Comparison of ENCODE assay signal across 8 mouse cellular contexts in genomic region chr4:118428531-118429214, GRCm38 (mm10). TPM values are rescaled to one million over a fixed set of nuclear protein-coding genes. Genes with fewer than 3 reads are reported as not detected.
A peak's percentile ranks its signal among the peaks of the same experiment; 100 is the strongest.
DNase-seq lines count a peak whose midpoint lies in the region; ATAC-seq and TF ChIP-seq lines count a peak whose summit lies in the region.

No protein-coding gene starts in this region.

- peak overlapping the region; percentile 70 for H3K9ac ChIP-seq in embryonic facial prominence, embryonic 11.5 days (replicated peaks; ENCODE audit: low read length)
- H3K9ac ChIP-seq in midbrain, embryonic 15.5 days: peak overlapping the region; percentile 65

- H3K4me1 ChIP-seq in embryonic facial prominence, embryonic 11.5 days (ENCODE audit: control insufficient read depth, insufficient read depth, low read length): no peaks in the 10 kb centered on the region
- H3K4me1 ChIP-seq in midbrain, embryonic 15.5 days: peaks cover 18% of the 10 kb centered on the region

- H3K36me3 ChIP-seq in embryonic facial prominence, embryonic 11.5 days (replicated peaks; ENCODE audit: control insufficient read depth, insufficient read depth, low read depth, low read length): peaks cover 6% of the 10 kb centered on the region; the same call in 1 of the 2 replicates
- H3K36me3 ChIP-seq in midbrain, embryonic 15.5 days (replicated peaks): 0 out of 2 replicates have a peak, but pooled peaks cover 4% of the 10 kb centered on the region

- ATAC-seq in embryonic facial prominence, embryonic 11.5 days (replicated peaks; ENCODE audit: insufficient number of reproducible peaks, low FRiP score, low TSS enrichment, low read depth): 0 out of 2 replicates have a peak, but pooled peaks have one; percentile 5
- peak; percentile 21 to 23; a peak in 1 of 4 replicates for ATAC-seq in hematopoietic stem cell, adult 5-6 weeks (replicated peaks in 1 of 2; ENCODE audit: insufficient read depth in 1 of 2, low FRiP score in 2 of 2, low TSS enrichment in 1 of 2, low read depth in 1 of 2, poor library complexity in 2 of 2, severe bottlenecking in 2 of 2)
- ATAC-seq in midbrain, embryonic 15.5 days (replicated peaks): peak; percentile 34

- DNase-seq in layer of hippocampus, adult 2 months (ENCODE audit: low spot score in 2 of 2): no peak
- no peak for DNase-seq in layer of hippocampus, adult 11-12 months (ENCODE audit: low spot score)
- DNase-seq in embryonic facial prominence, embryonic 11.5 days (ENCODE audit: low spot score): no peak
- peak; percentile 57 for DNase-seq in liver
- DNase-seq in frontal cortex, postnatal 10 days (ENCODE audit: low spot score in 2 of 2): no peak
- DNase-seq in cerebellum, postnatal 10 days: no peak

- no peaks in the 10 kb centered on the region for H3K9me3 ChIP-seq in embryonic facial prominence, embryonic 11.5 days (replicated peaks; ENCODE audit: control insufficient read depth, low read length)
- H3K9me3 ChIP-seq in midbrain, embryonic 15.5 days: no peaks in the 10 kb centered on the region

- peak overlapping the region; percentile 86 for H3K4me2 ChIP-seq in embryonic facial prominence, embryonic 11.5 days (ENCODE audit: low read depth, low read length)
- H3K4me2 ChIP-seq in midbrain, embryonic 15.5 days: peak overlapping the region; percentile 68

- peak overlapping the region; percentile 90 for H3K27ac ChIP-seq in layer of hippocampus, adult 2 months
- no peak overlapping the region for H3K27ac ChIP-seq in embryonic facial prominence, embryonic 11.5 days (replicated peaks; ENCODE audit: low read depth, low read length)
- peak overlapping the region; percentile 62; the same call in 1 of the 2 replicates for H3K27ac ChIP-seq in midbrain, embryonic 15.5 days

- H3K27me3 ChIP-seq in embryonic facial prominence, embryonic 11.5 days (ENCODE audit: control insufficient read depth, insufficient read depth, low read length): no peaks in the 10 kb centered on the region
- H3K27me3 ChIP-seq in midbrain, embryonic 15.5 days (replicated peaks): no peaks in the 10 kb centered on the region

- TF ChIP-seq CTCF in layer of hippocampus, adult 2 months (conservative IDR thresholded peaks at IDR 0.05): no peak

- peak overlapping the region; percentile 64 for H3K4me3 ChIP-seq in layer of hippocampus, adult 2 months
- peak overlapping the region; percentile 66 for H3K4me3 ChIP-seq in embryonic facial prominence, embryonic 11.5 days (ENCODE audit: low read depth, low read length)
- H3K4me3 ChIP-seq in midbrain, embryonic 15.5 days: peak overlapping the region; percentile 43

- 49% methylated on average over 15 of the region's 15 CpGs for WGBS in embryonic facial prominence, embryonic 11.5 days
- WGBS in midbrain, embryonic 15.5 days: 53% methylated on average over 15 of the region's 15 CpGs

RNA-seq across cellular contexts. Expression of gene Elovl1, which starts 0.8 kb away (rescaled TPM):
- total RNA-seq in layer of hippocampus, adult 2 months (2021): 10 to 100 TPM; 20.8 to 22.9 TPM
- polyA plus RNA-seq in embryonic facial prominence, embryonic 11.5 days (2014; fragmentation: Nextera tagmentation; extraction: Ambion mirVana): 38.6 and 43.5 TPM in 2 replicates
- total RNA-seq in hematopoietic stem cell, adult 5-6 weeks (2017): 35.4 and 39.4 TPM in 2 replicates
- polyA plus RNA-seq in midbrain, embryonic 15.5 days (2015; fragmentation: Nextera tagmentation; extraction: Ambion mirVana): 30.7 and 31.4 TPM in 2 replicates

RNA-seq across cellular contexts. Expression of gene Cdc20, which starts 8.5 kb away (rescaled TPM):
- 1 to 10 TPM; 1.1 to 1.3 TPM for total RNA-seq in layer of hippocampus, adult 2 months (2021)
- 298 and 317 TPM in 2 replicates for polyA plus RNA-seq in embryonic facial prominence, embryonic 11.5 days (2014; fragmentation: Nextera tagmentation; extraction: Ambion mirVana)
- total RNA-seq in hematopoietic stem cell, adult 5-6 weeks (2017): 61.3 and 63.3 TPM in 2 replicates
- polyA plus RNA-seq in midbrain, embryonic 15.5 days (2015; fragmentation: Nextera tagmentation; extraction: Ambion mirVana): 35.5 and 48.3 TPM in 2 replicates

RNA-seq across cellular contexts. Expression of gene Med8, which starts 19.5 kb away (rescaled TPM):
- 10 to 100 TPM; 56.4 to 56.6 TPM for total RNA-seq in layer of hippocampus, adult 2 months (2021)
- polyA plus RNA-seq in embryonic facial prominence, embryonic 11.5 days (2014; fragmentation: Nextera tagmentation; extraction: Ambion mirVana): 141 and 167 TPM in 2 replicates
- 35.9 and 70.3 TPM in 2 replicates for total RNA-seq in hematopoietic stem cell, adult 5-6 weeks (2017)
- polyA plus RNA-seq in midbrain, embryonic 15.5 days (2015; fragmentation: Nextera tagmentation; extraction: Ambion mirVana): 96.5 and 96.7 TPM in 2 replicates

RNA-seq across cellular contexts. Expression of gene Szt2, which starts 19.6 kb away (rescaled TPM):
- 10 to 100 TPM; 41.7 to 46.9 TPM for total RNA-seq in layer of hippocampus, adult 2 months (2021)
- polyA plus RNA-seq in embryonic facial prominence, embryonic 11.5 days (2014; fragmentation: Nextera tagmentation; extraction: Ambion mirVana): 6.8 and 7.0 TPM in 2 replicates
- 5.2 and 7.0 TPM in 2 replicates for total RNA-seq in hematopoietic stem cell, adult 5-6 weeks (2017)
- 11.1 and 11.5 TPM in 2 replicates for polyA plus RNA-seq in midbrain, embryonic 15.5 days (2015; fragmentation: Nextera tagmentation; extraction: Ambion mirVana)

RNA-seq across cellular contexts. Expression of gene Mpl, which starts 28.6 kb away (rescaled TPM):
- under 1 TPM in 1 of 2 experiments, not detected in 1; 0.20 TPM for total RNA-seq in layer of hippocampus, adult 2 months (2021)
- 1.2 and 1.4 TPM in 2 replicates for polyA plus RNA-seq in embryonic facial prominence, embryonic 11.5 days (2014; fragmentation: Nextera tagmentation; extraction: Ambion mirVana)
- total RNA-seq in hematopoietic stem cell, adult 5-6 weeks (2017): 31.3 and 33.8 TPM in 2 replicates
- polyA plus RNA-seq in midbrain, embryonic 15.5 days (2015; fragmentation: Nextera tagmentation; extraction: Ambion mirVana): 0.13 and 0.14 TPM in 2 replicates

Comparison
In these comparisons a context has a peak if more than half of its experiments do, and no peak if none do; other contexts are left out.
1. RNA of gene Cdc20, which starts 8.5 kb away (total RNA-seq): 61.3 to 63.3 TPM in hematopoietic stem cell, adult 5-6 weeks; 1.1 to 1.3 TPM in layer of hippocampus, adult 2 months; every median in the first group is over 10 times any median in the second.
2. Peak in every context shown above with its lines, with median percentiles within 50 percentile points of each other: H3K4me3 ChIP-seq and ATAC-seq.